Mouse (Mus musculus): ENCODE data around the gene Sult2b1. TPM values are rescaled to one million over a fixed set of nuclear protein-coding genes. Genes with fewer than 3 reads are reported as not detected.

Gene Sult2b1
- total RNA-seq, 1 experiment = 1.6 TPM

DNA sequence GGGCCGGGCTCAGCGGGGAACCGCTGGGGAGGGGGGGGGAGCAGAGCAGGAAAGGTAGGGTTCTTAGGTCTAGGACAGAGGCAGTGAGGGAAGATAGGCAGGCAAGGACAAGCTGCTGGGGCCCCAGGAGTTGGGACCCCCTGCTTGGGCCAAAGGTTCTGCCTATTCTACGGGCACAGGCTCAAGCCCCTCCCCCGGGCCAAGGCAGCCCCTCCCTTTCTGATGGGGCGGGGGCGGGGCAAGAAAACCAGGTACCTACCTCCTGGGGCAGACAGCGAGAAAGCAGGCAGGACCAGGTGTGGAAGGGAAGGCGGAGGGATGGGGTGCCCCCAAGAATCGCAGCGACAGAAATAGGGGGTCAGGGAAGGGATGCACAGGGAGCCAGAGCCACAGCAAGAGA is 24.0 kb upstream of the Sult2b1 start:
- in situ Hi-C loops (cut with MboI; ENCODE audit: low sequenced_read_pairs in 2 of 2, unreplicated experiment in 2 of 2) = loop anchor here in 1 of 2 experiments (10.0 kb wide), 1 partner anchor 74 kb away; no protein-coding TSS in a partner anchor
- TF ChIP-seq ZNF384 (IDR thresholded peaks at IDR 0.05; ENCODE audit: low read depth, low read length) (no peak), MAFK (IDR thresholded peaks at IDR 0.05; ENCODE audit: insufficient read depth, low read depth, low read length) (no peak), CHD2 (IDR thresholded peaks at IDR 0.05; ENCODE audit: low read depth, low read length) (no peak), HCFC1 (IDR thresholded peaks at IDR 0.05; ENCODE audit: borderline replicate concordance, insufficient read depth, low read length) (no peak), ZC3H11A (IDR thresholded peaks at IDR 0.05; ENCODE audit: borderline replicate concordance, low read depth, low read length) (no peak)
- Histone ChIP-seq H3K9me3 (ENCODE audit: control insufficient read depth, insufficient read depth, low read depth, low read length) (no peaks in the 10 kb centered on the region), H3K27ac (ENCODE audit: insufficient read depth, low read depth, low read length, poor library complexity, severe bottlenecking) (no peak overlapping the region), H3K9ac (ENCODE audit: insufficient read depth, low read depth, low read length, poor library complexity, severe bottlenecking) (no peak overlapping the region), H3K4me1 (ENCODE audit: control insufficient read depth in 2 of 2, insufficient read depth in 2 of 2, low read length in 2 of 2, poor library complexity in 1 of 2) (peaks cover 2 to 22% of the 10 kb centered on the region in 2 experiments; a peak in 1 of 4 replicates), H3K4me3 (ENCODE audit: insufficient read depth in 1 of 2, low read depth in 1 of 2, low read length in 2 of 2, poor library complexity in 1 of 2, severe bottlenecking in 1 of 2) (no peak overlapping the region), H3K36me3 (ENCODE audit: control insufficient read depth, insufficient read depth, low read length, poor library complexity, severe bottlenecking) (peaks cover 57% of the 10 kb centered on the region)
- no peak for DNase-seq (ENCODE audit: low read depth, low spot score)

DNA sequence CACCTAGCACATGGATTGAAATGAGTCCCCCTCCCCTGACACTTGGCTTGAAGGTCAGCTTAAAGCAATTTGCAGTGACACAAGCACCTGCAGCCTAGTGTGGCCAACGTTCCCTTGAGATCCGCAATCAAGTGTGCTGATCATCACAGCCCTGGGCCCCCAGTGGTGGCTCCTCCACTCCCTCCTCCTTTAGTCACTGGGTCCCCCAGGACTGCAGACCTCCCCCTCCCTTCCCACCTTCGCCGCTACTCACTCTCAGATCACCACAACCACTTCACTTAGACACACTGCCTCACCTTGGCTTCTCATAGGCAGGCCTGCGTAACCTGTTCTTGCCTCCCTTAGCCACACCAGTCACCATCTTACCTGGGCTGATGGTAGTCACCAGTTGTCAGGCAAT is 21.5 kb upstream of the Sult2b1 start:
- Histone ChIP-seq H3K36me3 (ENCODE audit: control insufficient read depth, insufficient read depth, low read length, poor library complexity, severe bottlenecking) (peaks cover 40% of the 10 kb centered on the region), H3K9ac (ENCODE audit: insufficient read depth, low read depth, low read length, poor library complexity, severe bottlenecking) (no peak overlapping the region), H3K9me3 (ENCODE audit: control insufficient read depth, insufficient read depth, low read depth, low read length) (no peaks in the 10 kb centered on the region), H3K4me1 (ENCODE audit: control insufficient read depth in 2 of 2, insufficient read depth in 2 of 2, low read length in 2 of 2, poor library complexity in 1 of 2) (peaks cover 0 to 20% of the 10 kb centered on the region in 2 experiments; a peak in 1 of 4 replicates), H3K4me3 (ENCODE audit: insufficient read depth in 1 of 2, low read depth in 1 of 2, low read length in 2 of 2, poor library complexity in 1 of 2, severe bottlenecking in 1 of 2) (no peak overlapping the region), H3K27ac (ENCODE audit: insufficient read depth, low read depth, low read length, poor library complexity, severe bottlenecking) (no peak overlapping the region)
- in situ Hi-C loops (cut with MboI; ENCODE audit: low sequenced_read_pairs in 2 of 2, unreplicated experiment in 2 of 2) = loop anchor here in 1 of 2 experiments (10.0 kb wide), 1 partner anchor 71 kb away; no protein-coding TSS in a partner anchor
- TF ChIP-seq ZC3H11A (IDR thresholded peaks at IDR 0.05; ENCODE audit: borderline replicate concordance, low read depth, low read length) = no peak
- no peak for TF ChIP-seq MAFK (IDR thresholded peaks at IDR 0.05; ENCODE audit: insufficient read depth, low read depth, low read length)
- no peak for TF ChIP-seq ZNF384 (IDR thresholded peaks at IDR 0.05; ENCODE audit: low read depth, low read length)
- TF ChIP-seq CHD2 (IDR thresholded peaks at IDR 0.05; ENCODE audit: low read depth, low read length) = no peak
- TF ChIP-seq HCFC1 (IDR thresholded peaks at IDR 0.05; ENCODE audit: borderline replicate concordance, insufficient read depth, low read length) = no peak
- DNase-seq (ENCODE audit: low read depth, low spot score) = no peak

DNA sequence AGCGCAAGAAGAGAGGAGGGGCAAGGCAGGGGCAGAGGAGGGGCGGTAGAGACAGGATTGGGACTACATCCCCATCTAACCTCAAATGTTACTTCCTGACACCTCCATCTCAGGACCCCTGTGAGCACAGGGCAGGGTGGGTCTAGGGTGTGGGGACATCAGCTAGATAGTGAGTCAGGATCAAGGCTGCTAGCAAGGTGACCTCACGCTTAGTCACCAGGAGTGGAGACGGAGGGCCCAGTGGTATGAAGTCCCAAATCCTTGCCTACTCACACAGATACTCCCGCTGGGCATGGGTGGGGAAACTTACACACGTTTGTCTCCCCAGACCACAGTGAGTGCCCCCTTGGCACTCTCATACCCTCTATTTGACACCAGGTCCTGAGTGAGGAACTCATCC is 18.1 kb upstream of the Sult2b1 start:
- in situ Hi-C loops (cut with MboI; ENCODE audit: low sequenced_read_pairs in 2 of 2, unreplicated experiment in 2 of 2) = loop anchor here in 1 of 2 experiments (10.0 kb wide), 1 partner anchor 68 kb away; no protein-coding TSS in a partner anchor
- H3K4me1 ChIP-seq (ENCODE audit: control insufficient read depth in 2 of 2, insufficient read depth in 2 of 2, low read length in 2 of 2, poor library complexity in 1 of 2) = peaks cover 6 to 26% of the 10 kb centered on the region in 2 experiments; a peak in 2 of 4 replicates
- H3K4me3 ChIP-seq (ENCODE audit: insufficient read depth in 1 of 2, low read depth in 1 of 2, low read length in 2 of 2, poor library complexity in 1 of 2, severe bottlenecking in 1 of 2) = no peak overlapping the region
- H3K27ac ChIP-seq (ENCODE audit: insufficient read depth, low read depth, low read length, poor library complexity, severe bottlenecking) = no peak overlapping the region
- H3K9me3 ChIP-seq (ENCODE audit: control insufficient read depth, insufficient read depth, low read depth, low read length) = no peaks in the 10 kb centered on the region
- no peak for TF ChIP-seq CHD2 (IDR thresholded peaks at IDR 0.05; ENCODE audit: low read depth, low read length)
- no peak for TF ChIP-seq ZC3H11A (IDR thresholded peaks at IDR 0.05; ENCODE audit: borderline replicate concordance, low read depth, low read length)
- TF ChIP-seq ZNF384 (IDR thresholded peaks at IDR 0.05; ENCODE audit: low read depth, low read length) = no peak
- TF ChIP-seq HCFC1 (IDR thresholded peaks at IDR 0.05; ENCODE audit: borderline replicate concordance, insufficient read depth, low read length) = no peak
- TF ChIP-seq MAFK (IDR thresholded peaks at IDR 0.05; ENCODE audit: insufficient read depth, low read depth, low read length) = no peak
- no peak overlapping the region for H3K9ac ChIP-seq (ENCODE audit: insufficient read depth, low read depth, low read length, poor library complexity, severe bottlenecking)
- H3K36me3 ChIP-seq (ENCODE audit: control insufficient read depth, insufficient read depth, low read length, poor library complexity, severe bottlenecking) = peaks cover 9% of the 10 kb centered on the region
- DNase-seq (ENCODE audit: low read depth, low spot score) = no peak

DNA sequence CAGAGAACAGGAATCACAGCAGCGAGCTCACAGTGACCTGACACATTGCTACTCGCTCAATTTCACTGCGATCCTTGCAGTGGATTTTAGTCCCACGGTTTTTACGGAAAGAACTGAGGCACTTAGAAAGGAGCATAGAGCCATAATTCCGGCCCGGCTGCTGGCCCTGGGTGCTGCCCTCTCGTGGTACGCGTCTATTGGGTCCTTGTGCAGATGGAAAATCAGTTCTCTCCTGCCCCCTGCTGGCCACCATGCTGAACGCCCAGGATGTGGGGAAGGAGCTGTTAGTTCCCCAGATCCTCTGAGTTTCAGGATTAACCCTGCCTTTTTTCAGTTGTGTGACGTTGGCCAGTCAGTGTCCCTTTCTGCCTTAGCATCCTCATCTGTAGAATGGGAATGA is 16.9 kb upstream of the Sult2b1 start:
- in situ Hi-C loops (cut with MboI; ENCODE audit: low sequenced_read_pairs in 2 of 2, unreplicated experiment in 2 of 2) = loop anchor here in 1 of 2 experiments (10.0 kb wide), 1 partner anchor 67 kb away; no protein-coding TSS in a partner anchor
- TF ChIP-seq MAFK (IDR thresholded peaks at IDR 0.05; ENCODE audit: insufficient read depth, low read depth, low read length) (no peak), ZNF384 (IDR thresholded peaks at IDR 0.05; ENCODE audit: low read depth, low read length) (no peak), HCFC1 (IDR thresholded peaks at IDR 0.05; ENCODE audit: borderline replicate concordance, insufficient read depth, low read length) (peak; percentile 66; the same call in 1 of the 2 replicates), CHD2 (IDR thresholded peaks at IDR 0.05; ENCODE audit: low read depth, low read length) (no peak), ZC3H11A (IDR thresholded peaks at IDR 0.05; ENCODE audit: borderline replicate concordance, low read depth, low read length) (peak; percentile 90; the same call in 1 of the 2 replicates)
- DNase-seq (ENCODE audit: low read depth, low spot score) = peak; percentile 92
- H3K4me1 ChIP-seq (ENCODE audit: control insufficient read depth in 2 of 2, insufficient read depth in 2 of 2, low read length in 2 of 2, poor library complexity in 1 of 2) = peaks cover 6 to 25% of the 10 kb centered on the region in 2 experiments; a peak in 2 of 4 replicates
- H3K4me3 ChIP-seq (ENCODE audit: insufficient read depth in 1 of 2, low read depth in 1 of 2, low read length in 2 of 2, poor library complexity in 1 of 2, severe bottlenecking in 1 of 2) = peak overlapping the region; percentile 49 to 54
- H3K36me3 ChIP-seq (ENCODE audit: control insufficient read depth, insufficient read depth, low read length, poor library complexity, severe bottlenecking) = peaks cover 2% of the 10 kb centered on the region; the same call in 1 of the 2 replicates
- H3K27ac ChIP-seq (ENCODE audit: insufficient read depth, low read depth, low read length, poor library complexity, severe bottlenecking) = no peak overlapping the region
- H3K9me3 ChIP-seq (ENCODE audit: control insufficient read depth, insufficient read depth, low read depth, low read length) = no peaks in the 10 kb centered on the region
- peak overlapping the region; percentile 23; the same call in 1 of the 2 replicates for H3K9ac ChIP-seq (ENCODE audit: insufficient read depth, low read depth, low read length, poor library complexity, severe bottlenecking)

Measured in ES-E14 (cell line).